Mouse (Mus musculus) lung, embryonic 15.5 days (tissue): ENCODE measurements around the gene Gls. TPM values are rescaled to one million over a fixed set of nuclear protein-coding genes. Genes with fewer than 3 reads are reported as not detected.

ENCODE experiments used
- ATAC-seq: fragments of 200-750 bp; cut with Nextera tagmentation; 2 replicates; pipeline ENCODE4 v1.8.0; 2017; ENCODE audit warnings: moderate number of reproducible peaks, borderline replicate concordance; ENCODE audit not compliant: low FRiP score, low TSS enrichment; ENCODE audit errors: extremely low read depth
- H3K27ac ChIP-seq: fragments of 300-500 bp; sonication (generic); 2 replicates; pipeline ENCODE4 v1.5.1; 2015; ENCODE audit warnings: moderate library complexity, mild to moderate bottlenecking, inconsistent platforms
- H3K27me3 ChIP-seq: fragments of 300-500 bp; sonication (generic); 2 replicates; pipeline ENCODE4 v1.6.1; 2015; ENCODE audit warnings: inconsistent platforms
- H3K36me3 ChIP-seq: fragments of 300-500 bp; sonication (generic); 2 replicates; pipeline ENCODE4 v1.6.1; 2015; ENCODE audit warnings: inconsistent platforms
- H3K4me1 ChIP-seq: fragments of 300-500 bp; sonication (generic); 2 replicates; pipeline ENCODE4 v1.6.1; 2015; ENCODE audit warnings: inconsistent platforms
- H3K4me2 ChIP-seq: fragments of 300-500 bp; sonication (generic); 2 replicates; pipeline ENCODE4 v1.6.1; 2015; ENCODE audit warnings: inconsistent platforms, mild to moderate bottlenecking, moderate library complexity
- H3K4me3 ChIP-seq: fragments of 300-500 bp; sonication (generic); 2 replicates; pipeline ENCODE4 v1.5.1; 2015; ENCODE audit warnings: mild to moderate bottlenecking, inconsistent platforms
- H3K9ac ChIP-seq: fragments of 300-500 bp; sonication (generic); 2 replicates; pipeline ENCODE4 v1.6.1; 2015; ENCODE audit warnings: inconsistent platforms
- H3K9me3 ChIP-seq: fragments of 300-500 bp; sonication (generic); 2 replicates; pipeline ENCODE4 v1.6.1; 2016; ENCODE audit warnings: inconsistent platforms
- WGBS: fragments of 180-500 bp; shearing (Covaris S2); methylation state at CpG from one replicate; pipeline ENCODE4 v1.1.7; 2015; 5-methylcytosine and 5-hydroxymethylcytosine counted together
- polyA plus RNA-seq: library from polyadenylated mRNA; unstranded; fragments of >200 nt; fragmentation: Nextera tagmentation; extraction: Ambion mirVana; gene quantifications from 2 replicates; pipeline ENCODE4 v1.2.1, GENCODE M21; 2015

Gene Gls
- polyA plus RNA-seq: 16.6 and 18.3 TPM in 2 replicates

DNA sequence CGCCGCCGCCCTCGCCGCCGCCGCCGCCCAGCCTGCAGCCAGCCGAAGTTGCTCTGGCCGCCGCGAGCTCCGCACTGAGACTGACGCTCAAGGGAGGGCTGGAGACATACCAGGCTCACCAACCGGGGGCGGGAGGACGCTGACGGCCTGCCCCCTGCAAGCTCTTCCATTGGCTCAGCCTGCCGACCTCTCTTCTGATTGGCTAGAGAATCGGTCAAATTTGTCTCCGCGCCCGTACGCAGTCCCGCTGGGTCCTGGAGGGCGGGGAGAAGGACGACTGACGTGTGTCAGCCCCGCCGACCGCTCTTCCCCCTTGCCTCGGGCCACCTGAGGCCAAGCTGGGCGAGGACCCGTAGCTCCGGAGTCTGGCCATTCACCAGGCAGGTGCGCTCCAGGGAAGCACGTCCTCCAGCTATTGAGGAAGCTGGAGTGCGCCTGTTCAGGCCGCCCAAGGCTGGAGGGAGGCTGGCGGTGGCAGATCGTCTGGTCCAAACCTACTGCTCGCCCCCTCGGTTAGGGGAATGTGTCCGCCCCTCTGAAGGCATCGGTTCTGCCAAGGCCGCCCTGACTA, at the start of gene Gls:
Gls (minus strand) TSS at position 90 of the 571 bp plus-strand sequence.
- Histone ChIP-seq H3K4me2 (peak within 1 kb of the TSS; percentile 80), H3K4me1 (peaks cover 24% of the 10 kb centered on the region; the same call in 1 of the 2 replicates), H3K27ac (peak within 1 kb of the TSS; percentile 96), H3K4me3 (peak within 1 kb of the TSS; percentile 93), H3K9ac (peak within 1 kb of the TSS; percentile 95), H3K36me3 (no peaks in the 10 kb centered on the region), H3K27me3 (no peaks in the 10 kb centered on the region), H3K9me3 (no peaks in the 10 kb centered on the region)
- peak; percentile 100 for ATAC-seq
- 1% methylated on average over 41 of the region's 46 CpGs for WGBS

GRCm38 (mm10) chr1:52279831-52280595, 47.0 kb upstream of the Gls start:
- Histone ChIP-seq H3K9me3 (no peaks in the 10 kb centered on the region), H3K27ac (no peak overlapping the region), H3K9ac (no peak overlapping the region), H3K27me3 (no peaks in the 10 kb centered on the region), H3K4me1 (no peaks in the 10 kb centered on the region), H3K4me3 (no peak overlapping the region), H3K4me2 (no peak overlapping the region), H3K36me3 (no peaks in the 10 kb centered on the region)
- ATAC-seq: no peak
- WGBS: 53% methylated on average over 7 of the region's 7 CpGs

GRCm38 (mm10) chr1:52279331-52279730, 46.3 kb upstream of the Gls start:
- H3K27me3 ChIP-seq: no peaks in the 10 kb centered on the region
- H3K4me2 ChIP-seq: no peak overlapping the region
- no peaks in the 10 kb centered on the region for H3K9me3 ChIP-seq
- H3K36me3 ChIP-seq: no peaks in the 10 kb centered on the region
- H3K4me3 ChIP-seq: no peak overlapping the region
- no peak for ATAC-seq
- no peak overlapping the region for H3K27ac ChIP-seq
- H3K9ac ChIP-seq: no peak overlapping the region
- no peaks in the 10 kb centered on the region for H3K4me1 ChIP-seq
- 48% methylated on average over 3 of the region's 3 CpGs for WGBS

GRCm38 (mm10) chr1:52278073-52278472, 45.0 kb upstream of the Gls start:
- no peak overlapping the region for H3K4me3 ChIP-seq
- no peak for ATAC-seq
- H3K9me3 ChIP-seq: no peaks in the 10 kb centered on the region
- no peaks in the 10 kb centered on the region for H3K27me3 ChIP-seq
- no peak overlapping the region for H3K9ac ChIP-seq
- no peaks in the 10 kb centered on the region for H3K36me3 ChIP-seq
- H3K27ac ChIP-seq: no peak overlapping the region
- WGBS: 49% methylated on average over 6 of the region's 6 CpGs
- no peak overlapping the region for H3K4me2 ChIP-seq
- no peaks in the 10 kb centered on the region for H3K4me1 ChIP-seq

DNA sequence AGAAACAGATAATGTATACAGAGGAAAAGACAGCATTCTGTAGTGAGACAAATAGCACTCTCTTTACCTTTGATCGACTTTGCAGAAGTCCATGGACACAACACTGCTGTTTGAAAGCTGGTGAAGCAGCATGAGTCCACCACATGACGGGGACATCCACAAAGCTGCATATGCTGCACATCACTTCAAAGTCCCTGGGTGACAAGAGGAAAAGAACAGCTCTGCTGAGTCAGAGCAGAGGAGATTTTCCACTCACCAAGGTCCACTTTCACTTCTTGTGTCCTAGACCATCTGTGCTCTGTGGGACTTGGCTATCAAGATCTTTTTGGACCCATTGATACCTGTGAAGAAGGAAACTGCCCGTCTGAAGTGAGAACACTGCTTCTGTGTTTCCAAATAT, 41.2 kb upstream of the Gls start:
- H3K4me3 ChIP-seq: no peak overlapping the region
- no peak overlapping the region for H3K27ac ChIP-seq
- WGBS: 67% methylated on average over 3 of the region's 3 CpGs
- ATAC-seq: no peak
- no peaks in the 10 kb centered on the region for H3K27me3 ChIP-seq
- H3K4me2 ChIP-seq: no peak overlapping the region
- no peaks in the 10 kb centered on the region for H3K9me3 ChIP-seq
- H3K36me3 ChIP-seq: no peaks in the 10 kb centered on the region
- H3K9ac ChIP-seq: no peak overlapping the region
- H3K4me1 ChIP-seq: peaks cover 7% of the 10 kb centered on the region

GRCm38 (mm10) chr1:52272018-52272678, 39.1 kb upstream of the Gls start:
- H3K4me3 ChIP-seq: no peak overlapping the region
- H3K27me3 ChIP-seq: no peaks in the 10 kb centered on the region
- no peak overlapping the region for H3K4me2 ChIP-seq
- WGBS: 62% methylated on average over 5 of the region's 5 CpGs
- H3K9ac ChIP-seq: no peak overlapping the region
- ATAC-seq: no peak
- H3K36me3 ChIP-seq: no peaks in the 10 kb centered on the region
- no peaks in the 10 kb centered on the region for H3K9me3 ChIP-seq
- H3K27ac ChIP-seq: no peak overlapping the region
- peaks cover 7% of the 10 kb centered on the region for H3K4me1 ChIP-seq

DNA sequence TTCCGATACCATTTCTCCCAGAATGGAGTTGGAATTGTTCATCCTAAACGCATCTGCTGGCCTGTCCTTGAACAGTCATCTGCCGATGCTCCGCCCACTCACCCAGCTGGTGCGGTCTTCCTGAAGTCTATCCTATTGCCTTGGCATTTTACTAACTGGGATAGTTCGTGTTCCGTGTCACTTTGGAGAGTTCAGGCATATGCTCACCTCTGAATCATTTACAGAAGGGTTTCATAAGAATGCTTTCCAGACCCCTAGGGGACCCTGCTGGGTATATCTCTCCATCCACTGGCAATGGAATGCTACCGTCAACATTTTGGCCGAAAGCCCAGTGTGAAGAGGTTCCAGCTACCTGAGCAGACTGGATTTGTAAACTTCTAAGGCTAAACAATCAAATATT, 37.3 kb upstream of the Gls start:
- no peak overlapping the region for H3K9ac ChIP-seq
- no peak overlapping the region for H3K4me3 ChIP-seq
- peaks cover 7% of the 10 kb centered on the region for H3K4me1 ChIP-seq
- ATAC-seq: no peak
- 60% methylated on average over 9 of the region's 9 CpGs for WGBS
- H3K36me3 ChIP-seq: no peaks in the 10 kb centered on the region
- peak overlapping the region; percentile 17; the same call in 1 of the 2 replicates for H3K27ac ChIP-seq
- no peaks in the 10 kb centered on the region for H3K9me3 ChIP-seq
- peak overlapping the region; percentile 23 for H3K4me2 ChIP-seq
- no peaks in the 10 kb centered on the region for H3K27me3 ChIP-seq

GRCm38 (mm10) chr1:52269596-52269995, 36.6 kb upstream of the Gls start:
- Histone ChIP-seq H3K4me3 (no peak overlapping the region), H3K36me3 (no peaks in the 10 kb centered on the region), H3K4me1 (peaks cover 7% of the 10 kb centered on the region), H3K27ac (no peak overlapping the region), H3K9ac (no peak overlapping the region), H3K4me2 (no peak overlapping the region), H3K27me3 (no peaks in the 10 kb centered on the region), H3K9me3 (no peaks in the 10 kb centered on the region)
- 56% methylated on average over 4 of the region's 4 CpGs for WGBS
- ATAC-seq: no peak

DNA sequence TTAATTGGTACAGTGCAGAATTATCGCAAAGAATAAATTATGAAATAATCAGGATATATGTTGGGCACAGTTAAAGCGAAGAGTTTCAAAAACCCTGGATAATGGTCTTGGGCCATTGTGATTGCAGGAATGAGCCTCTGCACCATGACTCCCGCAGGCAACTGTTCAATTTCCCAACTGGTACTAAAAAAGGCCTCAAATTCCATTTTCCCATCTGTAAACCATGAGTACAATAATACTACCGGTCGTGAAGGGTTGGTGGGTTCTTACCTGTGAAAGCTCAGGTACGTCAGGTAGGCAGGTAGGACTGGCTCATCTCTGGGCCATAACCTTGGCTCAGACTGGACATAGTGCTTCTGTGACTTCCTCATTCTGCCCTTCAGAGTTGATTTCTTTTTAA, 35.0 kb upstream of the Gls start:
- H3K27ac ChIP-seq: no peak overlapping the region
- ATAC-seq: no peak
- WGBS: 88% methylated on average over 6 of the region's 6 CpGs
- no peaks in the 10 kb centered on the region for H3K9me3 ChIP-seq
- no peak overlapping the region for H3K4me3 ChIP-seq
- H3K9ac ChIP-seq: no peak overlapping the region
- no peak overlapping the region for H3K4me2 ChIP-seq
- H3K4me1 ChIP-seq: peaks cover 7% of the 10 kb centered on the region
- no peaks in the 10 kb centered on the region for H3K27me3 ChIP-seq
- H3K36me3 ChIP-seq: no peaks in the 10 kb centered on the region

- H3K4me3 ChIP-seq: no peak overlapping the region
- H3K36me3 ChIP-seq: no peaks in the 10 kb centered on the region
- no peak for ATAC-seq
- 53% methylated on average over 3 of the region's 3 CpGs for WGBS
- H3K4me2 ChIP-seq: no peak overlapping the region
- no peaks in the 10 kb centered on the region for H3K27me3 ChIP-seq
- H3K27ac ChIP-seq: no peak overlapping the region
- H3K9me3 ChIP-seq: no peaks in the 10 kb centered on the region
- H3K4me1 ChIP-seq: peaks cover 7% of the 10 kb centered on the region
- no peak overlapping the region for H3K9ac ChIP-seq
Measured at GRCm38 (mm10) chr1:52267606-52268005, 34.6 kb upstream of the Gls start.

GRCm38 (mm10) chr1:52265886-52266516, 33.0 kb upstream of the Gls start:
- Histone ChIP-seq H3K4me1 (peaks cover 6% of the 10 kb centered on the region), H3K4me3 (no peak overlapping the region), H3K27ac (no peak overlapping the region), H3K4me2 (no peak overlapping the region), H3K9me3 (no peaks in the 10 kb centered on the region), H3K27me3 (no peaks in the 10 kb centered on the region), H3K9ac (no peak overlapping the region), H3K36me3 (no peaks in the 10 kb centered on the region)
- WGBS: 60% methylated on average over 3 of the region's 3 CpGs
- ATAC-seq: no peak

DNA sequence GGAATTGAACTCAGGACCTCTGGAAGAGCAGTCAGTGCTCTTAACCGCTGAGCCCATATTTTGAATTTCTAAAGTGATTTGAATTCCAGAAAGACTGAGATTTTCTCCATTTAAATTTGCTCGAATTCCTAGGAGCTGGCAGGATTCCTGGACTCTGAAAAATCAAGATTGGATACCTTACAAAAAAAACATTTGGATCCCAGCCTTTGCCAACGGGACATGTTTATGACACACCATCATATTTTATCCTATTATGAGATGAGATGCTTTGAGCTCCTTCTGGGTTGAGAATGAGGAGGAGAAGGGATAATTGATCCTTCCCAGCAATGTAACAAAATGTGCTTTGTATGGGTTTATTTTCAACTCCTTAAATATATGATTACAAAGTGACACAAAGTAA, 31.3 kb upstream of the Gls start:
- Histone ChIP-seq H3K27ac (no peak overlapping the region), H3K36me3 (no peaks in the 10 kb centered on the region), H3K9ac (no peak overlapping the region), H3K9me3 (no peaks in the 10 kb centered on the region), H3K4me3 (no peak overlapping the region), H3K4me2 (no peak overlapping the region), H3K4me1 (no peaks in the 10 kb centered on the region), H3K27me3 (no peaks in the 10 kb centered on the region)
- WGBS: 52% methylated on average over 3 of the region's 3 CpGs
- no peak for ATAC-seq
